Mouse (Mus musculus): Measurements from ENCODE around the gene Inhbc. TPM values are rescaled to one million over a fixed set of nuclear protein-coding genes. Genes with fewer than 3 reads are reported as not detected.

The Inhbc gene
- polyA plus RNA-seq, 1 experiment: not detected

DNA sequence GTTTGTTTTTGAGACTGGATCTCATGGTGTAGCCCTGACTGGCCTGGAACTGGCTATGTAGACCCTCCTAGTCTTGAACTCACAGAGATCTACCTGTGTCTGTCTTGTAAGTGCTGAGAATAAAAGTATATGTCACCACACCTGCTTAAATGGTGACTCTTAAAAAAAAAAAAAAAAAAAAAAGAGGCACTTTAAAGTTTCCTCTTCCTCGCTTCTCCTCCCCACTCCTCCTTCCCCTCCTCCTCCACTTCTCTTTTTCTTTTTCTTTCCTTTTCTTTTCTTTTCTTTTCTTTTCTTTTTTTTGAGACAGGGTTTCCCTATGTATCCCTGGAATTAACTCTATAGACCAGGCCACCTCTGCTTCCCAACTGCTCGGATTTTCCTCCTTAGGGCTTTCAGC, 792 bp upstream of the Inhbc start:
- no peak for TF ChIP-seq CTCF (IDR thresholded peaks at IDR 0.05; ENCODE audit: extremely low read depth, insufficient read depth, insufficient read length, insufficient replicate concordance)
- TF ChIP-seq POLR2A (IDR thresholded peaks at IDR 0.05; ENCODE audit: low read depth, low read length): no peak
- H3K4me1 ChIP-seq (ENCODE audit: control insufficient read depth, insufficient read depth, insufficient read length): no peaks in the 10 kb centered on the region
- no peaks in the 10 kb centered on the region for H3K36me3 ChIP-seq (ENCODE audit: control insufficient read depth, insufficient read depth, low read length)
- no peak overlapping the region for H3K4me3 ChIP-seq (ENCODE audit: extremely low read depth, insufficient read depth, insufficient read length)
- no peaks in the 10 kb centered on the region for H3K27me3 ChIP-seq (ENCODE audit: control insufficient read depth, insufficient read depth, low read length)
- WGBS: 54% methylated on average over 2 of the region's 2 CpGs
- DNase-seq (ENCODE audit: low read depth in 1 of 2, low spot score in 2 of 2): no peak
- no peak overlapping the region for H3K27ac ChIP-seq (ENCODE audit: insufficient read depth, low read length)

DNA sequence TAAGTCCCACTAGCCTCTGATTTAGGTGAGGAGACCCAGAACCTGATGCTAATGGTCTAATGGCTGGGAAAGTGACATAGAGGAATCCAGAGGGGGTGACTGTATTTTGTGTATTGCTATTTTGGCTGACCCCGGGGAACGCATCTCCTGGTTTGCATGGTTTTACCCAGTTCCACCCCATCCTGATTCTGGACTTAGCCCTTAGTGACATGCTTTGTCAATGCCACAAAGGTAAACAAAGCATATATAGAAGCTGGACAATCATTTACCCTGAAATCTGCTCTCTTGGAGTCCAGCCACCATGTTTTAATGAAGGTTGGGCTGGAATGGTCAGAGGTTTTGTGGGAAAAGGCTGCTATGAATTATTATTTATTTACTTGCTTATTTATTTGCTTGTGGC, 2.0 kb downstream of the Inhbc start:
- WGBS: 96% methylated on average over 2 of the region's 2 CpGs
- H3K36me3 ChIP-seq (ENCODE audit: control insufficient read depth, insufficient read depth, low read length): no peaks in the 10 kb centered on the region
- no peaks in the 10 kb centered on the region for H3K4me1 ChIP-seq (ENCODE audit: control insufficient read depth, insufficient read depth, insufficient read length)
- no peak overlapping the region for H3K4me3 ChIP-seq (ENCODE audit: extremely low read depth, insufficient read depth, insufficient read length)
- TF ChIP-seq POLR2A (IDR thresholded peaks at IDR 0.05; ENCODE audit: low read depth, low read length): no peak
- no peak for TF ChIP-seq CTCF (IDR thresholded peaks at IDR 0.05; ENCODE audit: extremely low read depth, insufficient read depth, insufficient read length, insufficient replicate concordance)
- H3K27me3 ChIP-seq (ENCODE audit: control insufficient read depth, insufficient read depth, low read length): no peaks in the 10 kb centered on the region
- no peak for DNase-seq (ENCODE audit: low read depth in 1 of 2, low spot score in 2 of 2)
- H3K27ac ChIP-seq (ENCODE audit: insufficient read depth, low read length): no peak overlapping the region

DNA sequence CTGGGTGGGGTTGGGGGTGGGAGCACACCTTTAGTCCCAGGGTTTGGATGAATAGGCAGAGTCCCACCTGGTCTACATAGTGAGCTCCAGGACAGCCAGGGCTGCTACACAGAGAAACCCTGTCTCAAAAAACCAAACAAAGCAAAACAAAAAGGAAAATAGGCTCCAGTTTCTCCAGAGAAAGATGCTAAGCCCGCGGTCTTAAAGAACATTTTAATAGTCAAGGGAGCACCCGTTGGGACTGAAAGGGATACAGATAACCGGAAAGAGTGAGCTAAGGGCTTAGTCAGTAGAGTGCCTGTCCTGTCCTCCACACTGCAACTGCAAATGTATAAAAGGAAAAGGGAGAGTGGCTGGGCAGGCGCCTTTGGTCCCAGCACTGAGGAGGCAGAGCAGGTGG, 3.1 kb downstream of the Inhbc start:
- no peak for TF ChIP-seq CTCF (IDR thresholded peaks at IDR 0.05; ENCODE audit: extremely low read depth, insufficient read depth, insufficient read length, insufficient replicate concordance)
- no peak for TF ChIP-seq POLR2A (IDR thresholded peaks at IDR 0.05; ENCODE audit: low read depth, low read length)
- H3K4me3 ChIP-seq (ENCODE audit: extremely low read depth, insufficient read depth, insufficient read length): no peak overlapping the region
- WGBS: 89% methylated on average over 5 of the region's 5 CpGs
- H3K36me3 ChIP-seq (ENCODE audit: control insufficient read depth, insufficient read depth, low read length): no peaks in the 10 kb centered on the region
- no peak overlapping the region for H3K27ac ChIP-seq (ENCODE audit: insufficient read depth, low read length)
- H3K27me3 ChIP-seq (ENCODE audit: control insufficient read depth, insufficient read depth, low read length): no peaks in the 10 kb centered on the region
- no peaks in the 10 kb centered on the region for H3K4me1 ChIP-seq (ENCODE audit: control insufficient read depth, insufficient read depth, insufficient read length)
- no peak for DNase-seq (ENCODE audit: low read depth in 1 of 2, low spot score in 2 of 2)

DNA sequence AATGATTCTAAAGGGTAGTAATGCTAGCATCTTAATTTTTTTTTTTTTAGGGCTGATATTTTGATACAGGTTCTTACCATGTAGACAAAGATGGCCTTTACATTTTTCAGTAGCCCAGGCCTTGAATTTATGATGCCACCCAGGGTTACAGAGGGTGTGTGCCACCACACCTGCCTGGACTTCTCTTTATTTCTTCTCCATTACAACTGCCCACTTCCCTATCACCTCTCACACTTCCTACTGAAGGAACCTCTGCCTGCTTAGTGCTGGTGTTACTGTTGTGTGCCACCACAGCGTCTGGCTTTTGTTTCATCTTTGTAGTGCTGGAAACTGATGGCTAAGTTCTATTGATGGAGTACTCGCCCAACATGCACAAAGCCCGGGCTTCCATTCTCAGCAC, 9.5 kb downstream of the Inhbc start:
- H3K27me3 ChIP-seq (ENCODE audit: control insufficient read depth, insufficient read depth, low read length): no peaks in the 10 kb centered on the region
- H3K4me3 ChIP-seq (ENCODE audit: extremely low read depth, insufficient read depth, insufficient read length): no peak overlapping the region
- TF ChIP-seq CTCF (IDR thresholded peaks at IDR 0.05; ENCODE audit: extremely low read depth, insufficient read depth, insufficient read length, insufficient replicate concordance) (no peak), POLR2A (IDR thresholded peaks at IDR 0.05; ENCODE audit: low read depth, low read length) (no peak)
- H3K27ac ChIP-seq (ENCODE audit: insufficient read depth, low read length): no peak overlapping the region
- H3K4me1 ChIP-seq (ENCODE audit: control insufficient read depth, insufficient read depth, insufficient read length): no peaks in the 10 kb centered on the region; the same call in 1 of the 2 replicates
- WGBS: 47% methylated on average over 3 of the region's 3 CpGs
- DNase-seq (ENCODE audit: low read depth in 1 of 2, low spot score in 2 of 2): no peak
- no peaks in the 10 kb centered on the region for H3K36me3 ChIP-seq (ENCODE audit: control insufficient read depth, insufficient read depth, low read length)

DNA sequence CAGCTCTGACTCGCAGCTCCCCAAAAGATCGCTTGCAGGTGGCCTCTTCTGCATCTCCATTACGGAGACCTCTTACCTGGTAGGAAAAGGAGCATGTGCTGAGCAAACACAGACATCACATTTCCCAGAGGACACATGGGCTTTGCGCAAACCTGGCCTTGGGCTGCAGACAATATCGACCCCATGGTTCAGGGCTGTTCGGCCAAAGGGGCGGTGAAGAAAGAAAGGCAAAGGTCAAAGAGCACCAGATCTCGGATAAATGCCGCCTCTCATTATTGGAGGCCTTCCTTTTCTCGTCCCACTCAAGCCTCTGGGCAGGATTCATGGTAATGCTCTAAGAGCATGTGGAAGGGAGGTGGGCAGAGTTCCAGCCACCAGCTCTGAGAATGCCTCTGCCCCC, 14.9 kb downstream of the Inhbc start:
- H3K27ac ChIP-seq (ENCODE audit: insufficient read depth, low read length): no peak overlapping the region
- TF ChIP-seq CTCF (IDR thresholded peaks at IDR 0.05; ENCODE audit: extremely low read depth, insufficient read depth, insufficient read length, insufficient replicate concordance): no peak
- TF ChIP-seq POLR2A (IDR thresholded peaks at IDR 0.05; ENCODE audit: low read depth, low read length): no peak
- H3K27me3 ChIP-seq (ENCODE audit: control insufficient read depth, insufficient read depth, low read length): no peaks in the 10 kb centered on the region
- H3K4me1 ChIP-seq (ENCODE audit: control insufficient read depth, insufficient read depth, insufficient read length): no peaks in the 10 kb centered on the region; the same call in 1 of the 2 replicates
- no peak overlapping the region for H3K4me3 ChIP-seq (ENCODE audit: extremely low read depth, insufficient read depth, insufficient read length)
- WGBS: 88% methylated on average over 10 of the region's 10 CpGs
- no peak for DNase-seq (ENCODE audit: low read depth in 1 of 2, low spot score in 2 of 2)
- no peaks in the 10 kb centered on the region for H3K36me3 ChIP-seq (ENCODE audit: control insufficient read depth, insufficient read depth, low read length)

DNA sequence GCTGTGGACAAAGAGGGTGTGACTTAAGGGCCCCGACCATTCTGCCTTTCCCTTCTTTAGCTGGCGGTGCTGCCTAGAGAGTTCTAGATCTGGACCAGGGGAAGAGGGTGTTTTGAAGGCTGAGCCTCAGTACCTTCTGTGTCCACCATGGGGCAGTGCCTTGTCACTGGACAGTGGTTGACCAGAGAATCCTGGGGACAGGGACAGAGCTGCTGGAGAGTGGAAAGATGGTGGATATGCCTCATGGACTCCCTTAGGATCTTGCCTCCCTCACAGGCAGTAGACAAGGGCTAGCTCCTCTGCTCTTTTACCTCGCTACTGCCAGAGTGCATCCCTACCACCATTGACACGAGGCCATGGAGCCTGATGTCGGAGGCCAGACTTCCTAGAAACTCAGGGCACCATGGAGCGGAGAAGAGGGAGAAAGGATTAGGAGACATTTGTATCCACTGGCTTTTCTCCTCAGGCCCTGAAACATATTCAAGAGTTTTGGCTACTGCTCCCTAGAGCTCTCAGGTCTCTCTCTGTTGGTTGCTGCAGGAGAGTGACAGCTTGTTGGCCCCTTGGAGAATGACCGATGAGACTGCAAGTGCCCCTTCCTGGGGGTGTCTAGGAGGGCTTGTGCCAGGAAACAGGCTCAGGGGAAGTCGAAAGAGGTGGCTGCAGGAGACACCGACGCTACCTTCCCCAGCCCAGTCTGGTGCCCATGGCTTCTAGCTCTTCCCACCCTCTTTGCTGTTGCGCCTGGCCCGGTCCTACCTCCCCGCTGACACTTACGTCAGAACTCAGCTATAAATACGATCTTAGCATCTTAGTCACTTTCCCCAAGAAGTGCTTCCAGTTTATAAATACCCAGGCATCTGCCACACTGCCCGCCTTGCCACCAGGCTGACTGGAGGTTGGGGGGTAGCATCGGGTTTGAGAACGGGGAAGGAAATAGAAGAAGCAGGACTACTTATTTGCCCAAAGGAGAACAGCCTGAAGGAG, 16.0 kb downstream of the Inhbc start, which contains the start of gene Inhbe:
Gene Inhbe (minus strand): TSS at position 503 of the 987 bp plus-strand sequence.
- no peak within 1 kb of the TSS for H3K4me3 ChIP-seq (ENCODE audit: extremely low read depth, insufficient read depth, insufficient read length)
- TF ChIP-seq CTCF (IDR thresholded peaks at IDR 0.05; ENCODE audit: extremely low read depth, insufficient read depth, insufficient read length, insufficient replicate concordance) (no peak), POLR2A (IDR thresholded peaks at IDR 0.05; ENCODE audit: low read depth, low read length) (no peak)
- WGBS: 37% methylated on average over 18 of the region's 18 CpGs
- no peaks in the 10 kb centered on the region for H3K27me3 ChIP-seq (ENCODE audit: control insufficient read depth, insufficient read depth, low read length)
- no peaks in the 10 kb centered on the region for H3K36me3 ChIP-seq (ENCODE audit: control insufficient read depth, insufficient read depth, low read length)
- no peaks in the 10 kb centered on the region; the same call in 1 of the 2 replicates for H3K4me1 ChIP-seq (ENCODE audit: control insufficient read depth, insufficient read depth, insufficient read length)
- no peak within 1 kb of the TSS for H3K27ac ChIP-seq (ENCODE audit: insufficient read depth, low read length)
- DNase-seq (ENCODE audit: low read depth in 1 of 2, low spot score in 2 of 2): no peak

DNA sequence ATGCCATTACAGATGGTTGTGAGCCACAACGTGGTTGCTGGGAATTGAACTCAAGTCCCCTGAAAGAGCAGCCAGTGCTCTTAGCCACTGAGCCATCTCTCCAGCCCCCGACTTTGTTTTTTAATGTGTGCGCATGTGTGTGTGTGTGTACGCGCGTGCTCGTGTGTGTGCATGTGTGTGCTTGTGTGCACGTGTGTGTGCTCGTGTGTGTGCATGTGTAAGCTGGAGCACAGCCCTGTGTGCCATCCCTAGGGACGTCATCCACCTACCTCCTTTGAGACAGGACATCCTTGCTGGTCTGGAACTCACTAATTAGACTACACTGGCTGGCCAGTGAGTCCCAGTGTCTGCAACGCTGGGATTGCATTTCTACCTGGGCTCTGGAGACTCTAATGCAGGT, 17.5 kb downstream of the Inhbc start:
- H3K36me3 ChIP-seq (ENCODE audit: control insufficient read depth, insufficient read depth, low read length): no peaks in the 10 kb centered on the region
- H3K4me3 ChIP-seq (ENCODE audit: extremely low read depth, insufficient read depth, insufficient read length): no peak overlapping the region
- TF ChIP-seq CTCF (IDR thresholded peaks at IDR 0.05; ENCODE audit: extremely low read depth, insufficient read depth, insufficient read length, insufficient replicate concordance): no peak
- WGBS: 88% methylated on average over 11 of the region's 11 CpGs
- H3K27me3 ChIP-seq (ENCODE audit: control insufficient read depth, insufficient read depth, low read length): no peaks in the 10 kb centered on the region
- no peak for DNase-seq (ENCODE audit: low read depth in 1 of 2, low spot score in 2 of 2)
- H3K27ac ChIP-seq (ENCODE audit: insufficient read depth, low read length): no peak overlapping the region
- no peaks in the 10 kb centered on the region; the same call in 1 of the 2 replicates for H3K4me1 ChIP-seq (ENCODE audit: control insufficient read depth, insufficient read depth, insufficient read length)
